Mouse (Mus musculus) thymus, adult 2 months (tissue): ENCODE data around the gene Timm44. TPM values are rescaled to one million over a fixed set of nuclear protein-coding genes. Genes with fewer than 3 reads are reported as not detected.
A peak's percentile ranks its signal among the peaks of the same experiment; 100 is the strongest.

Experiments
- DNase-seq: peaks from one replicate; pipeline ENCODE4 v3.0.0; 2021
- H3K27ac ChIP-seq: fragments of 200-500 bp; 2 replicates; pipeline ENCODE4 v1.5.1; 2012; ENCODE audit warnings: low read length, control low read depth; ENCODE audit not compliant: control insufficient read depth, insufficient read depth
- H3K27me3 ChIP-seq: fragments of 200-500 bp; 2 replicates; pipeline ENCODE4 v1.6.1; 2012; ENCODE audit warnings: mild to moderate bottlenecking, low read length, moderate library complexity, mixed read lengths; ENCODE audit not compliant: control insufficient read depth, insufficient read depth
- H3K36me3 ChIP-seq: fragments of 200-500 bp; 2 replicates; pipeline ENCODE4 v1.6.1; 2012; ENCODE audit warnings: mild to moderate bottlenecking, low read length, moderate library complexity; ENCODE audit not compliant: control insufficient read depth, insufficient read depth
- H3K4me1 ChIP-seq: fragments of 200-500 bp; replicated peaks from 2 replicates; pipeline ENCODE4 v1.6.1; 2012; ENCODE audit warnings: low read length; ENCODE audit not compliant: control insufficient read depth, insufficient read depth
- H3K4me3 ChIP-seq: fragments of 200-500 bp; 2 replicates; pipeline ENCODE4 v1.5.1; 2012; ENCODE audit warnings: mild to moderate bottlenecking, low read length, control low read depth, moderate library complexity; ENCODE audit not compliant: control insufficient read depth, insufficient read depth
- CTCF ChIP-seq: fragments of 200-500 bp; IDR thresholded peaks from 2 replicates; pipeline ENCODE4 v1.5.1; 2012; ENCODE audit warnings: mild to moderate bottlenecking, control low read depth, low read length, moderate library complexity, borderline replicate concordance; ENCODE audit not compliant: control insufficient read depth, poor library complexity, insufficient read depth; ENCODE audit errors: extremely low read depth
- POLR2A ChIP-seq: fragments of 200-500 bp; IDR thresholded peaks from 2 replicates; pipeline ENCODE4 v1.6.1; 2012; ENCODE audit warnings: mild to moderate bottlenecking, low read length, control low read depth, moderate library complexity; ENCODE audit not compliant: control insufficient read depth, poor library complexity, insufficient read depth; ENCODE audit errors: extremely low read depth
- WGBS: fragments of 180-500 bp; shearing (Covaris S2); methylation state at CpG from one replicate; pipeline ENCODE4 v1.1.7; 2018; 5-methylcytosine and 5-hydroxymethylcytosine counted together
- polyA plus RNA-seq: library from polyadenylated mRNA; depleted of rRNA; stranded (reverse); fragments of >200 nt; gene quantifications from 2 replicates; pipeline ENCODE4 v1.2.3, GENCODE M21; 2012

Timm44 gene
- polyA plus RNA-seq, 1 experiment = 84.4 TPM

DNA sequence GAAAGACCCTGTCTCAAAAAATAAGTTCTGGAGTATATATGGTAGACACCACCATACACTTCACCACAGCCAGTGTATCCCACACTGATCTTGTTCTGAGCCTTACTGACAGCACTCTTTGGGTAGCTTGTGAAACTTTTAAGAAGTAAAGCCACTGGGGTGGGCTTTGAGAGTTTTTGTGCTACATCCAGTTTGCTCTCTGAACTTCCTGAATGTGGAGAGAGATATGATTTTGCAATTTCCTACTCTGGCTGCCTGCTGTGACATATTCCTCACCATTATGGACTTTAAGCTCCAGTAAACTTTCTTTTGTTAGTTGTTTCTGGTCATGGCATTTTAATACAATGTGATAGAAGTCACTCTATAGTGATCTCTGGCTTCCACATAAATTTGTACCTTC, 36.4 kb upstream of the Timm44 start:
- Histone ChIP-seq H3K4me1 (no peaks in the 10 kb centered on the region; the same call in 1 of the 2 replicates), H3K27me3 (no peaks in the 10 kb centered on the region), H3K36me3 (peaks cover 41% of the 10 kb centered on the region), H3K4me3 (no peak overlapping the region), H3K27ac (no peak overlapping the region)
- no peak for DNase-seq
- TF ChIP-seq CTCF (no peak), POLR2A (no peak)

DNA sequence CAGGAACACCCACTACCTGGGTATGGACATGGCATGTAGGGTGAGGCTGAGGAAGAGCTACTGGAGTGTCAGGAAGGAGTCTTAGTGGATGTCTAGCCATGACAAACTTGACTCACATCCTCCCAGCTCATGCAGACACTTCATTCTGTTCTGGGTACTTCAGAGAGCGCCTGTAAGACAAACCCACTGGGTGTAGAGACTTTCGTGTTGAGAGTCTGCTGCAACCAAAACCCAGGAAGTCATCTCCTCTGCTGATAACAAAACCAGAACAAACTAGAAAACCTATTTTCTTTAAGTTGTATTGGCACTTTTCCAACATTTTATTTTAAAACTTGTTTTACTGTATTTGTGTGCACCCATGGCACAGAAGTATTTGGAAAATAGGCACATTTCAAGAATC, 30.1 kb upstream of the Timm44 start:
- peaks cover 79% of the 10 kb centered on the region for H3K36me3 ChIP-seq
- WGBS = 51% methylated on average over 2 of the region's 2 CpGs
- no peak overlapping the region for H3K4me3 ChIP-seq

DNA sequence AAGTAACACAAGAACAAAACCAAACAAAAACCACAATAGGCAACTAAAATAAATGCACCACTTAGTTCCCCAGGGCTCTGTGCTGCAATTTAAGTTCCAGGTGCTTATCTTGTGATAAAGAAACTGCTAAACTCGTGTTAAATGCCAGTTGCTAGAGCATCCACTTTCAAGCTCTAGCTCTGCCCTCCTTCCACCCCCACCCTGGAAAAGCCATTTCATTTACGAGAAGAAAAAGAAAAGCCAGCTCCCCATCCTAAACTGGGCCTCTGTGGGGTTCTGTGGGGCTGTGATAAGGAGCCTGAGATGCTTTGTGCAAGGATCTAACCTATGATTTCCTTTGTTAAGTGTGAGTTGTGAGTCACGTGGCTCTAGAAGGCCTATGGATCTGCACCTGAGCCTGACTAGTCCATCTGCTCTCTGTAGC, 28.4 kb upstream of the Timm44 start:
- Histone ChIP-seq H3K4me3 (no peak overlapping the region), H3K36me3 (peaks cover 75% of the 10 kb centered on the region), H3K4me1 (no peaks in the 10 kb centered on the region), H3K27ac (no peak overlapping the region), H3K27me3 (no peaks in the 10 kb centered on the region)
- no peak for TF ChIP-seq POLR2A
- TF ChIP-seq CTCF = no peak
- no peak for DNase-seq
- 70% methylated on average over 3 of the region's 3 CpGs for WGBS

More for the DNA sequence above, 30.1 kb upstream of the Timm44 start:
- H3K27me3 ChIP-seq = no peaks in the 10 kb centered on the region
- DNase-seq = no peak
- H3K4me1 ChIP-seq = no peaks in the 10 kb centered on the region
- TF ChIP-seq CTCF (no peak), POLR2A (no peak)
- no peak overlapping the region; the same call in 1 of the 2 replicates for H3K27ac ChIP-seq

DNA sequence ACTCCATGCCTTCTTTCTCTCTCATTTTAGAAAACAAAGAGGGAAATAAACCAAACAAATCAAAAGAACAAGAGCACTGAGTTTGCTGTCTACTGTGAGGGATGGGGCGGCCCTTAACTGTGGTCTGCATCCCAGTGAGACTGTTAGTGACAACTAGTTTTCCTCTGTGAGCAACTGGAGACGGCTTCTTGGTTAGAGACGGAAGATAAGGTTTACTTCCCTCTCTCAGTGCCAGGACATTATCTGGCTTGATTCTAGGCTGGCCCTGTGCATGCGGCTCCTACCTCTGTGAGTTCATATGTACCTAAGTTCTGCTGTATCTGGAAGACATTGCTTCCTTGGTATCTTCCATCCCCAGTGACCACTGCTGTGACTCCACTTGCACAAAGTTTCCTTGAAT, 22.1 kb upstream of the Timm44 start:
- H3K4me1 ChIP-seq = no peaks in the 10 kb centered on the region
- H3K36me3 ChIP-seq = peaks cover 79% of the 10 kb centered on the region
- TF ChIP-seq POLR2A = no peak
- no peak for TF ChIP-seq CTCF
- H3K27me3 ChIP-seq = no peaks in the 10 kb centered on the region
- no peak overlapping the region for H3K4me3 ChIP-seq
- WGBS = 95% methylated on average over 4 of the region's 4 CpGs
- H3K27ac ChIP-seq = no peak overlapping the region
- no peak for DNase-seq

DNA sequence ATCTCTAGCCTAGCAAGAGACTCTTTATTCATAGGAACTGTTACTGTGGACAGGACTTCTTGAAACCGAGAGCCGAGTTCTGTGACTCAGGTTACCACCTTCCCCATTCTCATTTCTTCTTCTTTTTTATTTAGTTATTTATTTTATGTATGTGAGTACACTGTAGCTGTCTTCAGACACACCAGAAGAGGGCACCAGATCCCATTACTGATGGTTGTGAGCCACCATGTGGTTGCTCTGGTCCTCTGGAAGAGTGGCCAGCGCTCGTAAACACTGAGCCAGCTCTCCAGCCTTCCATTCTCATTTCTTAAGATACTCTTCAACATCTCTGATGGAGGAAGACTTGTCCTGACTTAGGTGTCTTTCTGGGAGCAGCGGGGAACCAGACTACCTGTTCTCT, 17.0 kb upstream of the Timm44 start:
- H3K36me3 ChIP-seq = peaks cover 77% of the 10 kb centered on the region
- WGBS = 96% methylated on average over 5 of the region's 5 CpGs
- no peak for TF ChIP-seq CTCF
- TF ChIP-seq POLR2A = no peak
- no peaks in the 10 kb centered on the region for H3K27me3 ChIP-seq
- no peak for DNase-seq
- H3K4me1 ChIP-seq = no peaks in the 10 kb centered on the region
- H3K27ac ChIP-seq = no peak overlapping the region
- no peak overlapping the region for H3K4me3 ChIP-seq

DNA sequence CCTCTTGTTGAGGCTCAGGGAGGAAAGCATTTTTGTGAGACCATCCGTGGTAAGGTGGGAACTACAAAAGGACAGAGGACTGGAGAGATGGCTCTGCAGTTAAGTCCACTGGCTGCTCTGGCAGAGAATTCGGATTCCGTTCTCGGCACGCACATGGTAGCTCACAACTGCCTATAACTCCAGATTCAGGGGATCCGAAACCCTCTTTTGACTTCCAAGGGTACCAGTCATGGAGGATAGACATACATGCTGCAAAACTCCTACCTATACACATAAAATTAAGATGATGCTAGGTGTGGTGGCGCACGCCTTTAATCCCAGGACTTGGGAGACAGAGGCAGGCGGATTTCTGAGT, 375 bp upstream of the Timm44 start:
- H3K27ac ChIP-seq = peak overlapping the region; percentile 28; the same call in 1 of the 2 replicates
- H3K27me3 ChIP-seq = no peaks in the 10 kb centered on the region
- peaks cover 5% of the 10 kb centered on the region for H3K4me1 ChIP-seq
- no peaks in the 10 kb centered on the region; the same call in 1 of the 2 replicates for H3K36me3 ChIP-seq
- 25% methylated on average over 9 of the region's 9 CpGs for WGBS
- DNase-seq = no peak
- TF ChIP-seq POLR2A = no peak
- TF ChIP-seq CTCF = no peak
- peak overlapping the region; percentile 77 for H3K4me3 ChIP-seq

DNA sequence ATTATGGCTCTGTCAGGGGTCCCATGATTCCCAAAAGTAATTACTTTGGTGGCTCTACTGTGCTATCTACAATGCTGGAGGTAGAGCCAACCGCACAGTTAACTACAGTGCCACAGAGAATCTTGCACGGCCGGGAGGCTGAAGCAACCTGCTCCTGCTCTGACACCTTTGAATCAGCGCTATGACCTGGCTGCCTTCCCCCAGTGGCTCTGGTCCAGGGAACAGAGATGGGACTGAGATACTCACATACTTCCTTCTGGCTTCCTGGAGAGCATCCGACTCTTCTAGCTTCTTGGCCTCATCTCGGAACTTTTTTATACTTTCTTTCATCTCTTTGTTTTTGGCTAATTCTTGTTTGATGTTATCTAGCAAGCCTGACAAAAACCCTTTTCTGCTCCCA, 6.1 kb downstream of the Timm44 start:
- Histone ChIP-seq H3K27ac (no peak overlapping the region), H3K27me3 (no peaks in the 10 kb centered on the region), H3K36me3 (peaks cover 49% of the 10 kb centered on the region), H3K4me3 (no peak overlapping the region), H3K4me1 (no peaks in the 10 kb centered on the region)
- 95% methylated on average over 6 of the region's 6 CpGs for WGBS
- TF ChIP-seq CTCF (no peak), POLR2A (no peak)
- no peak for DNase-seq
